Mouse (Mus musculus) c-Kit-positive CD71-negative TER-119-negative erythroid progenitor cells, embryonic 14.5 days (primary cell): ENCODE measurements around the gene Gm42674.

ENCODE experiments used
- DNase-seq: peaks from one replicate; pipeline ENCODE4 v3.0.0-alpha.2; 2013; ENCODE audit warnings: low read depth

Gene Gm42674

DNA sequence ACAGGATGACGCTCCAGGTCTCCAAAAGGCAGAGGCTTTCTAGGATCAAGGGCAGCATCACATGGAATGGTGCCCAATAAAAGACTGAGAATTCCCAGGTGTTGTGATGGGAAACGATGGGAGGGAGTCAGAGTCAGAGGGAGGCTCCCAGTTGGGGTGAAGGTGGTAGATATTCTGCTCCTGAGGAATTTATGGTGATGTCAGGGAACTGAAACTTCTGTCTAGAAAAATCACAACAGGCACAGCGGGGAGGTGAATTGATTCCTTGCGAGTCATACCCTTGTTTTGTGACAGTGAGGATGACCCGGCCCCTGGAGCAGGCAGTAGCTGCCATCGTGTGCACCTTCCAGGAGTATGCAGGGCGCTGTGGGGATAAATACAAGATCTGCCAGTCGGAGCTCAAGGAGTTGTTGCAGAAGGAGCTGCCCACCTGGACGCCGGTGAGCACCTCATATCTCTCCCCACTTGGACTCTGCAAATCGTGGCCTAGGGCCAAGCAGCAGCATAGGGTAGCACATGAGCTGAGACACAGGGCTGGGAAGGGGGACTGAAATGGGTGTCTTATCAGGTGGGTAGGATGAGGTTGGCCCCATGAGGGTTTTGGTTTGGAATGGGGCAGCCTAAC lies at the start of gene Gm42674:
Gene Gm42674, plus strand, starts transcription at position 419 of the 625 bp plus-strand sequence.
- no peak for DNase-seq

DNA sequence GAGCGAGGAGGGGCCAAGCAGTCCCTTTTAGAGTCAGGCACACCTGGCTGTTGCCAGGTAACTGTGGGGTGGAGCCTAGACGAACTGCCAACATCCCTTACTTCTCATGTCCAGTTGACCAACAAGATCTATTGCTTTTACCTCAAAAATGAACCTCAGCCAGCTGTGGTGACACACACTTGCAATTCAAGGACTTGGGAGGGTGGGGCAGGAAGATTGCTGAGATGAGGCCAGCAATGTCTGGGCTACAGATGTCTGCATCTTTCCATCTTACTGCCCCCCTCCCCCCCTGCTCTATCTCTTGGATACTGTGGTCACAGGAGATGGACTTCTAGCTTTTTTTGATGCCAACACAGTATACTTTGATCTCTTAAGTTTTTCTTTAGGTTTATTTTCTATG lies 49.5 kb upstream of the Gm42674 start:
- no peak for DNase-seq

DNA sequence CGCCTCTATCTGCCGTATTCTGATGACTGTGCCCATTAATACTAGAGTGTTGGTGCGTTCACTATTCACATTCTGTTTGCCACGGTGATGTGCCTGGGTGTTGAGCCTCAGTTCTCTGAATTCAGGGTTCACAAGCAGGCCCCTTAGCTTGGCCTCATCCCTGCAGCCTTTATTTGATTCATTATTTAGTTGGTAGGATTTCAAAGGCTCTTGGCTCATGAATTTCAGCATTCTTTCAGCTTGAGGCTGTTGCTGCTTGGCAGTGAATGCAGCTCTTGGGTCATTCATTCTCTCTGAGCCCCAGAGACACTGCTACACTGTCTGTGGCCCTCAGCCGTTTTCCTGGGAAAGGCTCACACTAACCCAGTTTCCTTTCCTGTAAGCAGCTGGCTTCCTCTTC lies 45.8 kb upstream of the Gm42674 start:
- DNase-seq = no peak

DNA sequence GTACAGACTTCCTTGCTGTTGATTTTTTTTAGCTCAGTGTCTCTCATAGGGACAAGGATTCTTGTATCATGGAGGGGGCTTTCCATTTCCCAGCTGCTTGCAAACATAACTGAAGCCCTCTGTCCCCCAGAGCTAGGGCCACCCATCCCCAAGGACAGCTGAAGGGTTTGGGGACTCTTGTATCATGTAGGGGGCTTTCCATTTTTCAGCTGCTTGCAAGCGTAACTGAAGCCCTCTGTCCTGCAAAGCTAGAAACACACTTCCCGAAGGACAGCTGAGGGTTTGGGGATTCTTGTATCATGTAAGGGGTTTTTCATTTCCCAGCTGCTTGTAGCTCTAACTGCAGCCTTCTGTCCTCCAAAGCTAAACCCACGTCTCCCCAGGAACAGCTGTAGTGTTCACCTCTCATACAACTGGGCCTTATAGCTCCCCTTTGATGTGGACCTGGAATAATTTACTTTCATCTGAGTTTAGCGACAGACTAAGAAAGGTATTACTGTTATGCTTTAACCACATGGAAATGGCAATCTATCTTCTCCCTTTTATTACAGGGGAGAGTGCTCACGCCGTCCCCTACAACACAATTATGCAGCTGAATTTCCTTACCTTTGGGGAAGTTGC lies 41.6 kb upstream of the Gm42674 start, which contains the start of gene S100a3:
Gene S100a3, plus strand, starts transcription at position 571 of the 621 bp plus-strand sequence.
- no peak for DNase-seq

DNA sequence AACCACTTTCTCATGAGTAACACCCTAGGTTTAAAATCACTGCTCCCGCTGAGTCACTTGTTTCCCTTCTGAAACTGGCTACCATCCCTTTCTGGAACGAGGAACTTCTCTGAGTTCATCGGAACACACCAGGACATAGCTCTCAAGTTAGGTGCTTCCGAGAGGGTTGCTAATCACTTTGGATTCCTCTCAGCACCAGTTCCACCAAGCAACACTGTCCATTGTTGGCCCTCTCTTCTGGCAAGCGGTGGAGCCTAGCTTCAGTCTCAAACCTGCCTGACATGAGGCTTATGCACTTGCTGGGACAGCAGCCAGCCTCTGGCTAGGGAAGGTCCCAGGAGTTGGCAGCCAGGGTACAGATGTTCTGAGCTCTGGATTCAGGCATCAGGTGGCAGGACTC lies 27.0 kb upstream of the Gm42674 start:
- DNase-seq = no peak

DNA sequence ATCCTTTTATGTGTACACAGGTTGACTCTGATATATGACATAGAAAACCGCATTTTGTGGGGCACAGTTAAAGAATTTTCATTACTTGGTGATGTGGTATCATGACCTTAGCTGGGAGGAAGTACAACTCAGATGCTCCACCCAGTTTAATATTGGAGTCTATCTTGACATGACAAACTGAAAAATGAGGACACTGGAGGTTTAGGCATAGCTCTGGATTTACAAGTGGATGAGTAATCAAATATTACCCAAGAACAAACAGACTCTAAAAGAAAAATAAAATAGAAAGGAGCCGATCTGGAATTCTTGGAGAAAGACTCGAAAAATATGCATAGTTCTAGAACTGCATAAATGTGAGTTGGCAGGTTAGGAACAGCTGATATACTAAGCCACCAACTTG lies 26.4 kb upstream of the Gm42674 start:
- no peak for DNase-seq

DNA sequence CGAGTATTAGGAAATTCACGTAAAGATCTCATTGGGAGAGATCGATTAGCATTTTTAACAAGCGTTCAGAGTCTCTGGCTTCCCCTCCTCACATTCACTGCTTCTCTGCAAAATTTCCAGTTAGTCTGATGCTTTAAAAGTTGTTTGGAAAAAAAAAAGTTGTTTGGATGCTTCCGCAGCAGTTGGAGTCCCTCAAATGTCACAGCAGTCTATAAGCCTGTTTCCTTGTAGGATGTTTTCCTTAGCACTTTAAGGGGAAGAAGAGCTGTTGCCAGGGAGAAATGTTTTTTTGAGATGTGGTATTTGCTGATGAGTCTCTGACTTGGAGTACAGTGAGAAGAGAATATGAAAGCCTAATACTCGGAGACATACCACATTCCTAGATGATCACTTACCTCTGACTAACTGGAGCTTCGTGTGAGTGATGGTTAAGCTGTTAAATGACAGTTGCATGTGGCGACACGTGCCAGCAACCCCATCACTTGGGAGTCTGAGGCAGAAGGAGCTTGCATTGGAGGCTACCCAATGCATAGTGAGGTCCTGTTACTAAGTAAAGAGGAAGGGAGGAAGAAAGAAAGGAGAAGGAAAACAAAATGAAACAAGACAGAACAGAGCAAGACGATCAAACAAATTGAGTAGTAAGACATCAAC lies 25.2 kb upstream of the Gm42674 start:
- DNase-seq = no peak

DNA sequence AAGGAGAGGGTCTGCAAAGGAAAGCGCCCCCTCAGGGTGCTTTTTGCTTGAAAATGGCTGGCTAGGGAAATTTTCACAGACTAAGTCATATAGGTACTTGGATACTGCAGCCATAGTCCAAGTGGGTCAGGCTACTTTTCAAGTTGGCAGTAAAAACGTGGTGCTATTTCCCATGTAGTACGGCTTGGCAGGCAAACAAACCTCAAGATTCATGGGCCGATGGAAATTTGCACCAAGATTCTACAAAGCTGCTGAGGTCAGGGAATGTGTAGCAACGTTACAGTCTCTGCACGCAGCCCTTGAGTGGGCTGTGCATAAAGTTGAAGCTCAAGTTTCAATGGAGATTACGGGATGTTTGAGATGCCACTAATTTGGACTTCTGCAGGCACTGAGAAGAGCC lies 22.3 kb upstream of the Gm42674 start:
- no peak for DNase-seq

DNA sequence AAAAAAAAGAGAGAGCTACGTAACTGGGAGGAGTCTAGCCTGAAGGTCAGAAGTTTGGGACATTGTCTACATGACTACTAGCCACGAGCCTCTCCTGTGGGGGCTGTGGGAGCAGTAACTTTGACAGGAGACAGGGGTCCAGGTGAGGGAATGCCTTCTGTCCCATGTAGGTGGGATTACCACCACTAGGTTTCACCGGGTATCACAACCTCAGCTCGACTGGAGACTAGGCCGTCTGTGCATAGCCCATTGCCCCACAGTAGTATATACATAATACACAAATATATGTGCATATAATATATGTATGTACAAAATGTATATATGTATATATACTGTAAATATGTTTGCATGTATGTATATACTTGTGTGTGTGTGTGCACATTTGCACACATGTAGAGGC lies 20.6 kb upstream of the Gm42674 start:
- DNase-seq = no peak

DNA sequence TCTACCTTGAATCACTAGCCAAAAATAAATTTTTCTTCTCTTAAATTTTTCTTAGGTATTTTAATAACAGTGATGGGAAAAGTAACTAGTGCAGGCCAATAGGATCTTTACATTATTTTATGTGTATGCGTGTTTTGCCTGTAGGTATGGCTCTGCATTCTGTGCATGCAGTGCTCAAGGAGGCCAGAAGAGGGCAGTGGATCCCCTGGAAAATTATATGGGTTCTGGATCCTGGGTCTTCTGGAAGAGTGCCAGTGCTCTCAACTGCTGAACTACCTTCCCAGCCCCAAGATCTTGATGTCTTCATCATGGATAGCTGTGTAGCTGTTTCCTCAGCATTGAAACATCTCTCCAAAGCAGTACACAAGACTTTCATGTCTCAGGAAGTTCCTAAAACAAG lies 19.5 kb upstream of the Gm42674 start:
- no peak for DNase-seq

DNA sequence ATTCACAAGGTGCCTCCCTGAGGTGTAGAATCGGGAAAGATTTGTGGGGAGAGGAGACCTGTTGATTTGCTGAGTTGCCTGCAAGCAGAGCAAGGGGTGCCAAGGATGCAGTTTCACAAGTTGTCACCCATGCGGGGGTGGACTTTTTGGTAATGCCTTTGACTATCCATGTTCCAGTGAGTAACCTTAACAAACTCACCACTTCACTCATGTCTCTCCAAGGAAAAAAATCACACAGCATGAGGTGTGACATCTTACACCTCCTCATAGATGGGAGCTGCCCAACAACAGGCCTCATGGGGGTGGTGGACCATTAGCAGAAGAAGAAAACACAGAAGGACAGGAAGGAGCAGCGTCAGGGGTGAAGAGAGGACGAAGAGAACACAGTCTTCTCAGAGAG lies 19.1 kb upstream of the Gm42674 start:
- DNase-seq = no peak

DNA sequence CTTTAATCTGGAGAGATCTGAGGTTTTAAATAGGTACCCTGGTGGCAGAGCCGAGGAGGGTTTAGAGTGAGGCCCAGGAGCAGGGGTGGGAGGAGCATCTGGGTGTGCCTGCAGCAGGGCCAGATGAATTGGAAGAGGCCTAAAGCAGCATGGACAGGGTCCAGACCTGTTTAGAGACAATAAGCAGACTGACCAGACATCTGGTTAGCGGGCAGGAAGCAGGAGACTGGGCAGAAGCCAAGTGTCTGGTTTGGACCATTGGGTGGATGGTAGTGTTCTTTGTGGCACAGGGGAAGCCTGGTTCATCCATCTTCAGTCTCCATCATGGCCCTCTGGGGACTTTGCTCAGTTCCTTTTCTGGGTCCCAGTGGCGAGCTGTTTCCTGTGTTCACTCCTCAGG lies 17.8 kb upstream of the Gm42674 start:
- DNase-seq = no peak

DNA sequence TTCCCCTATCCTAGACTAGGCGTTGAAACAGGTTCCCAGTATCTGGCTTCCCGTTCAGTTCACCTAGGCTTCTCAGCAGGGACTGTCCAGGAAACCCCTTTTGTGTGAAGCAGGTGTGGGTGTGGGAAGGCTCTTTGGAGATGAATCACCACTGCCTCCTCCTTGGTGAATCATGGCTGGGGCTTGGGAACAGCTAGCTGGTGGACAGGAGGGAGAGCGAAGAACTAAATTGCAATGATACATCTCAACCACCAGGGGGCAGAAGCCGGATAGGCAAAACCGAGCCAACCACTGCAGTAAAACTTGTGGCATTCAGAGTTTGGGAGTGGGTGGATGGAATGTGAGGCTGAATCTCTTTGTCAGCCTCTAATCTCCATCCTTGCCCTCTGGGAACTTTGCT lies 16.1 kb upstream of the Gm42674 start:
- DNase-seq = no peak

DNA sequence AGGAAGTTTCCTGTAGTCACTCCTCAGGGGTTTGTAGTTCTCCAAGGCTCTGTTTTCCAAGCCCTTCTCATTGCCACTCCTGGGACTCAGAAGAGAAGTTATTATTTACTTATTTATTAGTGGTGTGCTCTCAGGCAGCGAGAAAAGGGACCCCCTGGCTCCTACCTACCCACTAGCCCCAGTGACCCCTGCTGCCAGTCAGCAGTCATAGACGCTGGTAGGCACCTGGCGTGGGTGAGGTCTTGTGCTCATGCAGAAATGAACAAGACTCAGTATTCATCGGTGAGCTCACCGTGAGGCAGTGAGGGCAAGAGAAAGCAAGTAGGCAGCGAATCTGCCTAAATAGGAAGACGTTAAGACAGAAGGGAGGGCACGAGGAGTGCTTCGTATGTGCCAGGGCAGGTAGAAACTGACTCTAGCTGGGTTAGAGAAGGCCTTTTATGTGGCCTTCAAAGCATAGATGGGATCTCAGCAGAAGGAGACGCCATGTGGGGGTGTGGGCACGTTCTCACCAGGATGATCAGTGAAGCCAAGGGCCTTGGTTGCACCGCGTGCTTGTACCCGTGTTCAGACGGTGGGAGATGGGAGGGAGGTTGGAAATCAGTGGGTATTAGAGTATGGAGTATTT lies 15.6 kb upstream of the Gm42674 start:
- DNase-seq = no peak

DNA sequence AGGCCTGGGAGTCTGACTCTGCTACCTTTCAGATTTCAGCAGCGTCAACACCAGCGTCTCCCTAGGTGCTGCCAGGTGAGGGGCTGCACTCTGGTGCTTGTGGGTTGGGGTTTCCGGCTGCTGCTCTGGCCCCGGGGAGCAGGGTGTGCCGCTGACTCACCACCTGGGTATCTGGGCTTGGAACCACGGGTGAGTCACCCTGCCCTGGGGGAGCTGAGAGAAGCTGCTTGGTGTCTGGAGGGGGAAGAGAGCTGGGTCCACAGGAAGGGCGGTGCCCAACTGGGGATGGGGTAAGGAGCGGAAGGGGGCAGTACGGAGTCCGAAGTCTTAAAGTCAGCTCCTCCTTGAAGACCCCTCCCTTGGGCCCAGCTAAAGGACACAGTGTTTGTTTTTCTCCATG lies 14.8 kb upstream of the Gm42674 start:
- peak; percentile 83 for DNase-seq

DNA sequence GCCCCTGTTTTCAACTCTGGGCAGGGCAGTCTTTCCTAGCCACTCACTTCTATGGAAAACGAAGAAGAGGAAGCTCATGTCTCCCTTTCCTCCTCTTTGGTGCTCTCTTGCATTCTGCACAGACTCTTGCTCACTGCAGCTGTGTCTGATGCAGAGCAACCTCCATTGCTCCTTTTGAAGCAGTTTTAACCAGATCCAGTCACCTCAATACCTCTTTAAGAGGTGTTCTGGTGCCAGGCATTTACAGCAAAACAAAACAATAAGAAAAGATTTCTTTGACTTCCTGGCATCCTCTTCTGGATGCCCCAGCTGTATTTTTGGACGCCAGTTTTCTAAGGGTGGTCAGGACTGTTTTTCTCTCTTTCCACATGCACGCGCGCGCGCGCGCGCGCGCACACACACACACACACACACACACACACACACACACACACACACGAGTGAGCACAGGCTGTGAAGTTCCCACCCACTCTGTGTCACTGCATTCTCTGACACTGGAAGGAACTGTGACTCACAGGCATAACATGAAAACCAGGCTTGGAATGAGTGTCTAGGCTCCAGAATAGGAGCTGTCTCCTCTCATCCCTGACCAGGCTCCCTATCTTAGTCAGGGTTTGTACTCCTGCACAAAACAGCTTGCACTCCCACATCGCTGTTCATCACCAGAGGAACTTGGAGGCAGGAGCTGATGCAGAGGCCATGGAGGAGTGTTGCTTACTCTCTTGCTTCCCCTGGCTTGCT lies 14.2 kb upstream of the Gm42674 start:
- no peak for DNase-seq

DNA sequence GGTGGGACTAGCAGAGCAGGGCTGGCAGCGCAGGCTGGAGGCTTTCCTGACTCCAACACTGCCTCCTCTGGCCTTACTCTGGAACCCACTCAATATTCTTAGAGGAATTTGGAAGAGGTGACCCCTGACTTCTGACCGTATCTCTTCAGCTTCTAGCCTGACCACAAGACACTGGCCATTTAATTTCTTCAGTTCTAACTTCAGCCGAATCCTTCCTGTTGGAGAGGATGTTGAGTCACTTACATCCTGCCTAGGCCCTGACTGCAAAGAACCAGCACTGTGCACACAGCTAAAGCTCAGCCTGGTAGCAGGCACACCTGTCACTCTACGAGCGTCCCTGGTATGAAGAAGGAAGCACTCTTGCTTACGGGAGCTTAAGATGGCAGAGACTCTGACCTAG lies 12.3 kb upstream of the Gm42674 start:
- no peak for DNase-seq

DNA sequence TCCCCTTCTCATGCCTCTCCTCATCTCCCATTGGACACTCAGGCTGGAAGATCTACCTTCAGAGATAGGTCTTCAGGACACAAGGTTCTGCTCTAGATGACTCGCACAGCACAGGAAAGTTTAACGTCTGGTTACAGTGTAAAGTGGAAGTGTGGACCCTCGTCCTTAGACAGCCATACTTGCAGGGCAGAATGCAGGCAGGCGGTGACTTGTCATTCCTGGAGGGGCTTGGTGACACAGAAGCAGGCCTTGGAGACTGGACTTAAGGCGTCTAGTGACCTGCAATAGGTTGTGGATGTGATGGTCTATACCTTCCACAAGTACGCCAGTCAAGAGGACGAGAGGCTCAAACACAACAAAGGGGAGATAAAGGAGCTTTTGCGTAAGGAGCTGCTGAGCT lies 11.8 kb upstream of the Gm42674 start, which contains the start of gene S100a2:
Gene S100a2, plus strand, starts transcription at position 301 of the 400 bp plus-strand sequence.
- DNase-seq = no peak

DNA sequence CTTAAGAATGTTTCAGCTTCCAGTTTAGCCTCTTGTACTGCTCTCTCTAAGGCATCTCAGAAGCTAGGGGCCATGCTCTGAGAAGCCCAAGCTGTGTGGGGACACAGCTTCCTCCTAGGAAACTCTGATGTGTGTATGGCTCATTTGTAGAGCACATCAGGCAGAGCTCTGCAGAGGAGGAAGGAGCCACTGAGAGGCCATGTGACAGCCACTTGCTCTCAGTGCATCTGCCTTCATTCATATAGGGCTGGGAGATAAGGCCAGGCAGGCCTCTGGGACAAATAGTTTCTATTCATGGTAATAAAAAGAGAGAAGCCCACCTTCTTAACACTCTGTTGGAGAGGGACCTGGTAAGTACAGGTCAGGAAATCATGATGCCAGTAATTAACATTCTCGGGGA lies 7.2 kb upstream of the Gm42674 start:
- no peak for DNase-seq

DNA sequence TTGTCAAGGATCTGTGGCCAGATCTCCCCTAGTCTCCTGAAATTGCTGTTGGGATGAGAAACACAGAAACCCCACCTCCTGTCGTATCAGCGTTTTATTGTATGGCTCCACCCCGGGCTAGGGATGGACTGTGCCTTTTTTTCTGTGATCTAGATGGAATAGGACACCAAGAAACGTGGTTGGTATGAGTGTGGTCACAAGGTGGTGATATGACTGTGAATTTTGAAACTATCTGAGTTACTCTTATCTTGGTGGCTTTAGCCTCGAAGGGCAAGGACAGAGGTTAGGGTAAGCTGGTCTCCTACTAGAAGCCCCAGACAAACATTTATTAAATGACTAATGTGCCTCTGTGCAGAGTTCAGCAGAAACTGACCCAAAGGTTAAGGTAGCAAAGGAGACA lies 6.1 kb upstream of the Gm42674 start:
- DNase-seq = no peak

DNA sequence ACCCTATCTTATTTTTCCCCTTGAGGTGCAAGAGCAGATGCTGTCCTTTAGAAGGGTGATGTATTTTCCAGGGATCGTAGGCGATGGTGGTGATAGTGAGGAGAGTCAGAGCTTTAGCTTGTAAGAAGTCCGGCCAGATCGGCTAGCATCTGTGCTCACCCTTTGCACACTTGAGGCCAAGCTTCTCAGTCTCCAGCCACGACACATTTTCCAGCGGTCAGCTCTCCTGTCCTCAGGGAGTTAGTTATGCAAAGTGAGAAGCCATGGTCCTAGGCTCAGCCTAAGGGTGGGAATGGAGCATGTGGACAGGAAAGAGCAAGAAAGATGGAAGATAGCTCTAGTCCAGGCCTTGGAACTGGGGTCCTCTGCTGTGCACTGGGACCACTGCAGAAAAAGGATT lies 4.9 kb upstream of the Gm42674 start:
- DNase-seq = no peak

DNA sequence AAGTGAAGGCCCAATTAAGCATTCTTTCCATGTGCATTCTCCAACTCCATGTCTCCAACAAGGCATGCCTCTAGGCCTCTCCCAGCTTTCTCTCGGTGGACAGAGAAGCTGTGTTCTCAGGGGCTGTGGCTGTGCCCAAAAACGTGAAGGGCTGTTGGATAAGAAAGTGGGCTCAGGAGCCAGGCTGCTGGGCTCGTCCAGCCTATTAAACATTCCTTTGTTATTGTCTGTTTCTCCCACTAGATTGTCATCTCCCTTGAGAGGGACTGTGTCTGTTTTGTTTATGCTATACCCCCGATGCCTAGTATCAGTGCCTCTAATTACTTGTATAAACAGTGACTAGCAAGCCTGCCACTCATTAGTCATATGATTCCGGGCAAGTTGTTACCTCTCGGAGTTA lies 4.0 kb upstream of the Gm42674 start:
- no peak for DNase-seq
